Mouse (Mus musculus) lung, adult 10 weeks (tissue): ENCODE measurements around the gene Zfp820. TPM values are rescaled to one million over a fixed set of nuclear protein-coding genes. Genes with fewer than 3 reads are reported as not detected.

Experiments
- polyA plus RNA-seq: library from polyadenylated mRNA; stranded (reverse); fragments of 350-450 nt; fragmentation: Illumina TruSeq; extraction: RNeasy Lipid Tissue Mini Kit (QIAGEN cat#74804); gene quantifications from one replicate; pipeline ENCODE4 v1.2.3, GENCODE M21; 2014; ENCODE audit warnings: low read depth, low replicate concordance; ENCODE audit not compliant: insufficient read depth

Zfp820 gene
- polyA plus RNA-seq, result 1.7 TPM

DNA sequence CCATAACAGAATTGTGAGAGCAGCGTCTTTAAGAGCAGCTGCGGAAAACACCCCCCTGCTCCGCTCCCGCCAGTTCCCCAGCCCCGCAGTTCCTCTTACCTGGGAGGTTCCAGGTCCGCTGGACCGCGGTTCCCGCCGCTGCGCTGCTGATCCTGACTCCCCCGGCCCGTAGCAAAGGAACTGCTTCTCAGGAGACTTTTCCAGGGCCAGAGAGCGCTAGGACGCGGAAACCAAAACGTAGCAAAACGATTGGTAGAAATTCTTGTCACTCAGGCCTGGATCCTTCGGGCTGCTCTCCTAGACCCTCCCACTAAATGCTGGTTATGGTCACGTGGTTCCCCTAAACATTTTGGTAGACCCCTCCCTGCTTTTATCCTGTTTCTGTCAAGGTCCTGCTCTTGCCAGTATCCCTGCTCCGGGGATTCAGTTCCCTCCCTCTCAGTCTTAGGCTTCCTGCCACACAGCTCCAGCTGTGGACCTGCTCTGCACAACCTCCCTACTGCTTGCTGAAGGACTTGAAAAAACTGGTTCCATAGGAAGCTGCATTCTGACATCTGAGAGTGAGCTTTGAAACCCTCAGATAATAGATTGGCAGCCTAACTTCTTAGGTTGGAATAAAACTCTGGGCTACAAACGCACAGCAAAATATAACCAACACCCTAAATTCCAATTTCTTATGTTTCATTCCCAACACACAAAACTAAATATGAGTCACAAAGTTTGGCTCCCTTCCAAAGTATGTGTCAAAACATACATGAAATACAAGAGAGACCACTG is at the start of gene Zfp820:
Zfp820 (minus strand) TSS at position 228 of the 777 bp plus-strand sequence.

Other genes with a start within 250 kb of the Zfp820 start
- gene Zfp983, start 195.1 kb downstream of the Zfp820 start, polyA plus RNA-seq, result 1.9 TPM
- gene Gm10226, start 153.9 kb downstream of the Zfp820 start, polyA plus RNA-seq, result 5.8 TPM
- gene Zfp760, start 138.0 kb downstream of the Zfp820 start, polyA plus RNA-seq, result 4.2 TPM
- 2.6 TPM for gene Zfp229, start 115.0 kb downstream of the Zfp820 start, polyA plus RNA-seq
- 2.5 TPM for gene Zfp995, start 64.2 kb upstream of the Zfp820 start, polyA plus RNA-seq
- 5.5 TPM for gene Zfp942, start 116.7 kb upstream of the Zfp820 start, polyA plus RNA-seq
- 10.0 TPM for gene Zfp943, start 116.8 kb upstream of the Zfp820 start, polyA plus RNA-seq